Mouse (Mus musculus) E14TG2a.4 (cell line): ENCODE data around the gene Actn1.

Experiments used
- CTCF ChIP-seq: conservative IDR thresholded peaks from 2 replicates; pipeline ENCODE4 v1.5.1; 2014; ENCODE audit warnings: low read length
- NANOG ChIP-seq: IDR thresholded peaks from 2 replicates; pipeline ENCODE4 v1.6.1; 2014; ENCODE audit warnings: borderline replicate concordance, low read length, mixed read lengths

- TF ChIP-seq CTCF (no peak), NANOG (0 out of 2 replicates have a peak, but pooled peaks have one; percentile 11)
Observed at GRCm38 (mm10) chr12:80224241-80224731, 35.9 kb downstream of the Actn1 start.
